Mouse (Mus musculus) frontal cortex, postnatal 36 days (tissue): ENCODE results near the gene Vamp4.
A peak's percentile ranks its signal among the peaks of the same experiment; 100 is the strongest.

Source experiments
- DNase-seq, 2 experiments: peaks; one replicate each; pipeline ENCODE4 v3.0.0; 2022; ENCODE audit warnings: low spot score in 2 of 2

The Vamp4 gene

DNA sequence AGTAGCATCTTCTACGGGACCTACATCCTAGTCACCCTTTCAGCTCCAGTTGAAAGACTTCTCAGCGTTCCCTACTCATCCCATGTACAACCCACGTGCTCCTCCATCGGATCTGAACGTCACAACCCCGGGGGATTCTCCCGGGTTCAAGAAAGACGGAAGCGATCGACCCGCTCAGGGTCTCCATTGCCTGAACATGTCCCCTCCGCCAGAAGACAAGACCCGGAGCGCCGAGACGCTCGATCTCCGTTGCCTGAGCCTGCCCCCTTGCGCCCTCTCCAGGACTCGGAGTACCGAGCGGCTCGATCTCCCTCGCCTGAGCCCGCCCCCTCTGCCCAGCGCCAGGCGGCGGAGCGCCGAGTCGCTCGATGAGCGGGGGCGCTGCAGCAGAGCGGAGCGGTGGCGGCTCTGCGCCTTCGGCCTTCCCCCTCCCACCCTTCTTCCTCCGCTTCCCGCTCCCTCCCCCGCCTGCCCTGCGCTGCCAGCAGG lies at the start of gene Vamp4:
Vamp4 (plus strand) TSS at position 256 of the 489 bp plus-strand sequence.
- DNase-seq, result peak; percentile 91

DNA sequence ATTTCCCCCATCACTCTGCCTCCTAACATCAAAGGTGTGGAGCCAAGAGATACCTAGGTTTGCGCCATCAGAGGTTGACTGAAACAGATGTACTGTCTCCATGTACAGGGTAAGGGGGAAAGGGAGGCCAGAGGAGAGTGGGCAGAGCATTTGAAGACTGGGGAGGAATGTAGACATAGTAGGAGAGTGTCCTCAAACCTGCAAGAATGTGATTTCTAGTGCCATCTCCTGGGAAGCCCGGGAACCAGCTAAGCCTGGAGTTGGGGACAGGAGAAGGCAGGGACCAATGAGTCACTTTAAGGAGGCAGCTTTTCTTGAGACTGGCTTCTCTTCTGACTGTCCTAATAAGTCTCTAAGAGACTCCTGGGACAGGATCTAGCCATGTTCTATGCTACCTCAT lies 40.7 kb upstream of the Vamp4 start:
- DNase-seq, result peak in 1 of 2 experiments; percentile 37

DNA sequence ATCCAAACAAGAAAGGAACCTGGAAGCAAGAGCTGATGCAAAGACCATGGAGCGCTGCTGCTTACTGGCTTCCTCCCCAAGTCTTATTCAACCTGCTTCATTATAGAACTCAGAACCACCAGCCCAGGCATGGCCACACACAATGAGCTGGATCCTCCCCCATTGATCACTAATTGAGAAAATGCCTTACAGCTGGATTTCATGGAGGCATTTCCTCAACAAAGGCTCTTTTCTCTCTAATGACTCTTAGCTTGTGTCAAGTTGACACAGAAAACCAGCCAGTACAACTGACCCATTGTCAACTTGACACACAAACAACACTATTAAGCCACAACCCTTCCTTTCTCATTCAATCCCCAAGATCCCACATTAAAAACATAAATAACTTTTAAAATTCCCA lies 39.6 kb upstream of the Vamp4 start:
- no peak for DNase-seq

DNA sequence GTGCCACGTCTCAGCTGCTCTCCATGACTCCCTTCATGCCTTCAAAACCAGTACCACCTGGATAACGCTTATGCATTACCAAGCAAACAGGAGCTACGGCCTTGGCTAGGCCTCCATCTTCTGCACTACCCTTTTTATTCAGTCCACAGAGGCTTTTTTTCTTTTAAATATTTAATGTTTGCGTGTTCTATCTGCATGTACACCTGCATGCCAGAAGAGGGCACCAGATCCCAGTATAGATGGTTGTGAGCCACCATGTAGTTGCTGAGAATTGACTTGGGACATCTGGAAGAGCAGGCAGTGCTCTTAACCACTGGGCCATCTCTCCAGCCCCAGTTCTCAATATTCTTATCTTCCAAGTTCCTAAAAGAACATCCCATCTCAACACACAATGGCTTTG lies 38.7 kb upstream of the Vamp4 start:
- no peak for DNase-seq

DNA sequence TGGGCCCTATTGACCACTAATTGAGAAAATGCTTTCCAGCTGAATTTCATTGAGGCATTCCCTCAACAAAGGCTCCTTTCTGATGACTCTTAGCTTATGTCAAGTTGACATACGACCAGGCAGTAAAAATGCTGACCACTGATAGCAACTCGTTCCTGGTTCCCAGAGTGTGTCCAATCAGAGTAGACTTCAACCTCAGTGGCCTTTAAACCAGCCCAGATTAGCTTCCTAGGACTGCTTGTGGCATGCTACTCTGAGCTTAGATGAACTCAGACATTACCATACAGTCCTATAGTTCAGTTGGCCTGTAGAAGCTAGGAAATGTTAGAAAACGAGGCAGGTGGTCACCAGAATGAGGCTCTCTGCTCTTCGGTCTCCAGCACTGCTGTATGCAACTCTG lies 38.0 kb upstream of the Vamp4 start:
- no peak for DNase-seq

DNA sequence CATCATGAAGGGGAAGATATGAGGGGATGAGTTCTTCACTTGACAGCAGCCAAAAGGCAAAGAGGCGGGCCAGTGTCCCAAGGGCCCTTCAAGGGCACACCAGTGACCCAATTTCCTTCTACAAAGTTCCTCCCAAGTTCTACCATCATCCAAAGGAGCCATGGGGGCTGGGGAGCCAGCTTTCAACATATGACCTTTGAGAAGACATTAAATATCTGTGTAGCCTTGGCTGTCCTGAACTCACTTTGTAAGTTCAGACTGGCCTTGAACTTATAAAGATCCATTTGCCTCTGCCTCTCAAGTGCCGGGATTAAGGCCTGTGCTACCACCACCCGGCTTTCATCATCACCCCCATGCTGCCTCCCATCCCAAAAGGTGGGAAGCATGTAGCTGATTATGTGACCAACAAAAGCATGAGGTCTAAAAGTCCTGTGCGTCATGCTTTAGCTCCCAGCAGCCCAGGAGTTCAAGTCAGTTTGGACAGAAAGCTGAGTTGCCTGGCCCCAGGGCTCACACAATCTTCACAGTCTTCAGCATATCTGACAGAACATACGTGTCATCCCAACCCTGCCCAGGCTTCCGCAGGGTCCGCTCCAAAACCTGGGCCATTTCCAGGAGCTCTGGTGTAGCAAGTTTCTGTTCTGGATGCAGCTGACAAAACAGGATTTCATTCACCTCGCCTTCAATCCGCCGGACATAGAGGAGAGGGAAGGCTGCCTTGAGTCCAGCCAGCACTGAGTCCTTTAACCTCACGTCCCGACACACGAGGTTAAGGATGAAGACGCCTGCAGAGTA lies 36.4 kb upstream of the Vamp4 start:
- no peak for DNase-seq

DNA sequence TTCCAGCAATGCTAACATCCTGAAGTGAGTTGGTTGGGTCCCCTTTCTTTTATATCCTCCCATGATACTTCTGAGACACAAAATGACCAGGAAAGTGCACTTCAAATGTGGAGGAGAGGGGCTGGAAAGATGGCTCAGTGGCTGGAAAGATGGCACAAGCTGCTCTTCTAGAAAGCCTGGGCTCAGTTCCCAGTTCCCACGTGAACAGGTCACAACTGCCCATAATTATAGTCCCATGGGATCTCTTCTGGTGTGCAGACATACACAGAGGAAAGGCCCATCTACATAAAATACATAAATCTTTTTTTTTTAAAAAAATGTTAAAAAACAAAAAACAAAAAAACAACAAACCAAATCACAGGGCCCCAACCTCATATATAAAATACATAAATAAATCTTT lies 27.1 kb upstream of the Vamp4 start:
- no peak for DNase-seq

DNA sequence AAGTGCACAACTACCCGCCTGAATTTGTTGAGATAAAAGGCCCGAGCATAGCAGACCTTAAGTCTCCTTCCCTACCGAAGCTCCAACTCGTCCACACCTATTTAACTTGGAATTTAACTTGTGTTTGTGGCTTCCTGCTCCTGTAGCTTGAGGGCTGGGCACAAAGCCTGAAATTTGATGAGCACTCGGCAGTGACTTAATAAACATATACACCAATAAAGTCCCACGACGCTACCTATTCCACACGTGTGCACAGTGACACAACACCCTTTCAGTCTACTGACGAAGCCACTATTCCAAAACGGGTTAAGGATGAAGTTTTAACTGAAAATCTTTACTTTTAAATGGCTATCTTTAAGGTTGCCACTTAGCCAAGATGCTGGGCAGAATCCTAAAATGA lies 22.7 kb upstream of the Vamp4 start:
- no peak for DNase-seq

DNA sequence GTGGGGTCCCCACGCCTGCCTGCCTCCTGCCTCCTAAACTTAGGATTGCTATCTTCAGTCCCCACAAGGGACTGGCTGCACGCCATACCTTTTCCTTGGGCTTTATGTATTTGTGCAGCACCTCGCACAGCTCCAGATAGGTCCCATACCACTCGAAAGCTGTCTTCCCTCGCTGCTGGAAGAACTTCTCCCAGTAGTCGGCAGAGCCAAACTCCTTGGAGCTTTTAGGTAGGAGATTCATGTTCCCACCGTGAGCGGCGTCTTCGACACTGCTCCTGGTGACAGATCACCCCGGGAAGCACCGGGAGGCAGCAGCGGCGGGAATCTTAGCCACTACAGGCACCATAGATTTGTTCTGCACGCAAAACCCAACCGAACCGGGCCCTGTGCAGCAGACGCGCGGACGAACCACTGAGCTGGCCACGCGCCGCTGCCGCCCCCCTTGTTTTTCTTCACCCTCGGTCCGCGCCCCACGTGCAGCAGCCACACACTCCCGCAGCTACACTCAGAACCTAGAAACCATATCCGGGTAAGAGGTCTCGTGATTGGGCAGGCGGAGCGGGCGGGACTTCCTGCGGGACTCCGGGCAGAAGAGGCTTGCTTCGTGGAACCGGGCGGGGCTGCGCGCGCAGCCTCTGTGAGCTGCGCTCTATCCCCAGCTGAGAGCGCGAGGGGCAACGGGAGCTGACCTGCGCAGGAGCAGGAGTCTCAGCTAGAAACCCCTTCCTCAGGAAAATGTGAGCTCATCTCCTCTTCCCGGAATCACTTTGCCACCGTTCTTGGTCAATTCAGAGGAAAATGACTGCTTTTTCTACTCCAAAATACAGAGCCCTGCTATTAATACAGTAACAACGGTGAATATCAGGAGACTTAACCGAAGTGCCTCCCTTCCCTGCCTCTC lies 22.0 kb upstream of the Vamp4 start, which contains the start of gene Mettl13:
Mettl13 (minus strand) TSS at position 536 of the 901 bp plus-strand sequence.
- peak; percentile 85 to 87 for DNase-seq

DNA sequence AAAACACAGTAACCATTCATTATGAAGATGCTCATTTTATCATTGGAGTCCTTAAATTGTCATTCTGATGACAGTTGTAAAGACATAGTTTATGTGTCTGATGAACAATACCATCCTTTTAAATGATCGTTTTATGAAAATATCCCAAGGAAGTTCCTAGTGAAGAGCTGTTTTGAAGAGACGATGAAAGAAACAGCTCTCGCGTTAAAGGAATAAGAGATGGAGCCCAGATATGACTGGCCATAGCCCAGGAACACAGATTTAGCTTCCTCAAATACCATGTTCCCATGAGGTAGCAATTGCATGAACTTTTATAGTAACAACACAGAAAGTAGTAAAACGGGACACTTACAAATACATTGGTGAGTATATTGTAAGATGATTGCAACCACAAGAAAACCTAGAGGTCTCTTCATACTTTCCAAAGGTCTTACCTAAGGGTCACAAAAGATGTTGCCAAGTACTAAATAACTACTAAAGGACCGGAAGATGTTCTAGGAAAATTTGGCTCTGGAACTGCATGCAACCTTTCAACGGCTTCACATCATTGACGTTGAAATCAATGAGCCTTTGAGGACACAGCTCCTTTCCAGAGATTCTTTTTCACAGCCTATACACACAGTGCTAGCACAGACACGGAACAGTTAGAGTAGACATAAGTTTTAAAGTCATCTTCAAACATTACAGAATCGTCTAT lies 21.2 kb upstream of the Vamp4 start:
- DNase-seq, result no peak

DNA sequence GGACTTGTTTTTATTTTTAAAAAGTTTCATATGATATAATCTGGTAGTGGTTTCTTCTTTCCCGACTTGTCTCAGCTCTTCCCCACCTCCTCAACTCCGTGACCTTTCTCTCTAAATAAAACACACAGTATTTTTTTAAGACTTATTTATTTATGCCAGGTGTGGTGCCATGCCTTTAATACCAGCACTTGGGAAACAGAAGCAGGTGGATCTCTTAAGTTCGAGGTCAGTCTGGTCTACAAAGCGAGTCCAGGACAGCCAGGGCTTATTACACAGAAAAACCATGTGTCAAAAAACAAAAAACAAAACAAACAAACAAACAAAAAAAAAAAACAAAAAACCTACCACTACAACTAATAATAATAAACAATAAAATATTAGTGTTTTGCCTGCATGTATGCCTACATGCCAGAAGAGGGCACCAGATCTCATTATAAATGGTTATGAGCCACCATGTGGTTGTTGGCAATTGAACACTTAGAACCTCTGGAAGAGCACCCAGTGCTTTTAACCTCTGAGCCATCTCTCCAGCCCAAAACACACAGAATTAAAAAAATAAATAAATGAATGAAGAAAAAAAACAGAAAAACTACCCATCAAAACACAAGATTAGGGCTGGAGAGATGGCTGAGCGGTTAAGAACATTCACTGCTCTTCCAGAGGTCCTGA lies 20.6 kb upstream of the Vamp4 start:
- no peak for DNase-seq

DNA sequence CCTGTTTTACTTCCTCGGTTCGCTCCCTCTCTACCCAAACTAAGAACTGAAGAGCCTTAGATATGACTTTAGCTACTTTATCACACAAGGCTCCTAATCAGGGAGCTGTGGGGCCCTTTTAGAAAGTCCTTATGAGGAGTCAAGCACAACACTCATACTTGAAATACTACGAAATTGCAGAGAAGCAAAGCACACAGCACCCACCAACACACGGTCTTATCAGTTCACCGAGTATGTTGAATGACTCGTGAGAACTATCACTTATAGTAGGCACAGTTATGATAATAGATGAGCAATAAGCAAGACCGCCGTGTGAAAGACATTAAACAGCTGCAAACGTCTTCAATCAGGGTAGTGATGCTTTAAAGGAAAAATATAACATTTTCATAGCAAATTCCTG lies 17.4 kb upstream of the Vamp4 start:
- DNase-seq, result no peak

DNA sequence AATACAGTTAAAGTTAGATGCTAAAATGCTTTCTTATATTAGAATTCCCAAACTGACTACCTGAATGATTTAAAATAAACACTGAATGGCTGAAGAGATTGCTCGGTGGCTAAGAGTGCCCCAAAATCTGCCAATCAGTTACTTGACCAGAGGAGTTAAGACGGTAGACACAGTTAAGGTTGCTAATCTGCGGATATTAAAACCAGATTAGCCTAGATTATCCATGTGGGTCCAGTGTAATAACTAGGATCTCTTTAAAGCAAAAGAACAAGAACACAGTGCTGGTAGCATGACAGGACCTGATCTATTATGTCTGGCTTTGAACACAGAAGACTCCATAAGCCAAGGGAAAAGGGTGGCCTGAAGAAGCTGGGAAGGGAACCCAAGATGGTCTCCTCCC lies 16.1 kb upstream of the Vamp4 start:
- no peak for DNase-seq

DNA sequence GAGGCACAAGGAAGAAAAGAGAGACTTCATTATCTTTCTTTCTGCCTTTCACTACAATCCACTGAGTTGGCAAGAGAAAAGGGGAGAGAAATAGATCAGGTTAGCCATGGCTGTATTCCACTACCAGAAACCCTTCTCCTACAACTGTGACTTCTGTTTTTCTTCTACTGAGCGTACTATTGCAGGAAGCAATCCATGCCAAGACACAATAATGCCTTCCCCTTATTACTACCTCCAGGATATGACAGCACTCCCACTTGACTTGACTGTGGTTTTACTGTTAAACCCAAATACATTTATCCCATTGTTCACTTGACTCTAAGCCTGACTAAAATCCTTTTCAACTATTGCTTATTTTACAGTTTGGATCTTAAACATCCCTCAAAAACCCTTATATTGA lies 7.1 kb upstream of the Vamp4 start:
- DNase-seq, result no peak

DNA sequence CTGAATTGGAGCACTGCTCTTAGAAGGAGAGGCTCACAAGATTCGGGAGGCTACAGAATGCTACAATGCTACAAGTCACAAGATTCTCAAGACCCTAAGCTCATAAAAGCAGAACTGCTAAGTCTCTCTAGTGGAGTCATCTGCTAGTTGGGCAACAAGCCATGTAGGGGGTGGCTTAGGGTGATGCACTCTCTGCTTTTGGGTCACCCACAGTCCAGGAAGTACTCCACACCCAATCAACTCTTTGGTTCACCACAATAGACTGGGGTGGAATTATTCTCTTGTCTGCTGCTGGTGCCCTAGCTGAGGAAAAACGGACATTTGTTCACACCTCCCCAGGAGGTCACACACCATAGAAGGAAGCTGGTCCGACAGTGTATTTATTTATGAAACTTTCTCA lies 5.3 kb upstream of the Vamp4 start:
- DNase-seq, result no peak

DNA sequence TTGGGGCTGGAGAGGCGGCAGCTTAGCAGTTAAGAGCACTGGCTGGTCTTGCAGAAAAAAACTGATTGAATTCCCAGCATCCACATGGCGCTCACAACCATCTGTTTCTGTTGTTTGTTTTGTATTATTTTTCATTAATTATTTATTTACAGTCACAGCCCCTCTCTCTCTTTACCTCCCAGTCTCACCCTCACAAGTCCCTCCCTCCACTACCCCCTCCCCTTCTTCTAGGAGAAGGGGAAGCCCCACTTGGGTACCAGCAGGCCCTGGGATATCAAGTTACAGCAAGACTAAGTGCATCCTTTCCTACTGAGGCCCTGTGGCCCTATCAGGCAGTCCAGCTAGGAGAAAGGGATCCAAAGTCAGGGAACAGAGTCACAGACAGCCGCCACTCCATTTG lies 3.0 kb upstream of the Vamp4 start:
- no peak for DNase-seq

DNA sequence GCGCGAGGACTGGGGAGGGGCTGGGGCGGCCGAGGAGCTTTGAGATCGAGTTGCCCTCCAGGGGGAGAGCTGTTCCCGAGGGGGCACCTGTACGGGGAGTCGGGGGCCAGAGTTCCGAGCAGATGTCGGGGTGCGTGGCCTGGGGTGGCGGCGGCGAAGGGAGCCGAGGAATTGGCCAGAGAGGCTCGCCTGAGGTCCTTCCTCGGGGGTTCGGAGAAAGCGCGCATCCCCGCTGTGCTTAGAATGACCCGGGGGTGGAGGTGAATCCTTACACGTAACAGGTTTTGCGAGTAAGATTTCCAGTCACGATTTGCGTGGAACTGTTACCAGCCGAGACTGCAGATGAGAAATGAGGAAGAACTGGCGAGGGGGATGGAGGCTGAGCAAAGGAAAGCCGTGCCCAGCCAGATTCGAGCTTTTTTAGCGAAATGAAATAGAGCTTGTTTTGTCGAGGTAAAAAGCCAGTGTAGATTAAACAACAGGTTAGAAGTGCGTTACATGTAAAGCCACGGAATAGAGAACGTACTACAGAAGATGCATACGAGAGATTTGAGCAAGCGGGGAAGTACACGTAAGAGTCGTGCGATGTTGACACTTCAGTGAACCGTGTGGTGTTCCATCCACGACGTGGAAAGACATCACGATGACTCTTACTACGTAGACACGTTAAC lies 751 bp downstream of the Vamp4 start:
- DNase-seq, result peak; percentile 65 to 77

DNA sequence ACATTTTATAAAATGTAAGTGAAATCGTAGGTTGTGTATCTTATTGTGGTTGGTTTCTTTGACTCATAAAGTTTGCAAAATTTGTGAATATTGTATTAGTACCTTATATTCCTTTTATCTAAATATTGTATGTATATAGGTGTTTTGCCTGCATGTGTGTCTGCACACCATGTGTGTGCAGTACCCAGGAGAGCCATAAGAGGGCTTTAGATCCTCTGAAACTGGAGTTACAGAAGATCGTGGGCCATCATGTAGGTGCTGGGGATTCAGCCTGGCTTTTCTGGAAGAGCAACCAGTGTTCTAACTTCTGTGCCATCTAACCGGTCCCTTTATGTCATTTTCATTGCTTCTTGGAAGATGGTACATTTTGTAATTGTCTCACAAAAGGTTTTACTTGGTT lies 4.8 kb downstream of the Vamp4 start:
- no peak for DNase-seq

DNA sequence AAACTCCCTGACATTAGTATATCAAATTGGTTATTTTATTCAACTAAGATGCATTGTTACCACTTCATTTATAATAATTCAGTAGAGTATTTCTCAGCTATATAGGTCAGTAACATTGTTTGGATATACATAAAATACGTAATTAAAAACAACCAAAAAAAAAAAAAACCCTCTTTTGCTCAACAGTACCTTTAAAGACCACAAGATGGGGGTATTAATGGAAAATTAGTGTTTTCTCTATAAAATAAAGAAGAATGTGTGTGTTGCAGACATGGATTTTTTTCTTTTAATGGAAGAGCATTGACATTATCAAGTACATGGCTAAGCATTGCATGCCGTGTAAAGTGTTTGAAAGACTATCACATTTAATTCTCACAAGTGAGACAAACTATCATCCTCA lies 12.6 kb downstream of the Vamp4 start:
- DNase-seq, result no peak

DNA sequence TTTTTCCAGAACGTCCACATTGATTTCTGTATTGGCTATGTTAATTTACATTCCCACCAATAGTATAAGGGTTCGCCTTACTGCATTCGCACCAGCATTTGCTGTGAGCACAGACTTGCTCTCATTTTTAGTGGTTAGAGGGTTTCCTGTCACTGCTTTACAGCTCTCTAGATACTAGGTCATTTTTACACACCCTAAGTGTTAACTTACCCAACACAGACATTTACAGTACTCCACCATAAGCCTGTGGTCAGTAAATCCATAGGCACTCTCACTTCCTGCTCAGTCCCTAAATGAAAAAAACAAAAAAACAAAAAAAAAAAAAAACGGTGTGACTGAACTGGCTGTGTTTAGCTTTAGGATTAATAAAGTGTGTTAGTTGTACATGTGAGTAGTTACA lies 16.0 kb downstream of the Vamp4 start:
- no peak for DNase-seq

DNA sequence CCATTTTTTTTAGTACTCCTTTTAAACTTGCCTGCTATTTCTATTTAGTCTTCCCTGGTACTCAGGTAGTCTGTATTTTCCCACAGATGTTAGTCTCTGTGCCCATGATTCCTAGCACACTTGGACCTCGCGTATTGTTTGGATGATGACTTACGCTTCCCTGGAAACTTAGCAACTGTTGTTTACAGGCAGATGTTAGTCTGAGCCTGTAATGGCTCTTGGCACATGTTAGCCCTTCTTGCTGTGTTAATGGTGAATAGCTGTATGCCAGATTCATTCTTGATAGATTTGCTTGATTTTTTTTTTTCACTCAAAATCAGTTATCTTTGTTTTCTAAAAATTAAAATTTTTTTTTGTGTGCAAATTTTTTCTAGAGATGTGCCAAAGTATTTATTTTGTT lies 18.3 kb downstream of the Vamp4 start:
- no peak for DNase-seq
